Mouse (Mus musculus) R1 (cell line): ENCODE measurements around the gene Atf7.

ENCODE experiments used
- DNase-seq: peaks from one replicate; pipeline ENCODE4 v3.0.0-alpha.2; 2018; ENCODE audit warnings: low read depth, low spot score

Atf7 gene

GRCm38 (mm10) chr15:102620765-102621164, 4.5 kb downstream of the Atf7 start:
- DNase-seq: no peak

- peak; percentile 35 for DNase-seq
Measured at GRCm38 (mm10) chr15:102619486-102619885, 5.8 kb downstream of the Atf7 start.

GRCm38 (mm10) chr15:102617654-102618053, 7.6 kb downstream of the Atf7 start:
- no peak for DNase-seq

- DNase-seq: no peak
Measured at GRCm38 (mm10) chr15:102616174-102616573, 9.1 kb downstream of the Atf7 start.

- DNase-seq: no peak
Measured at GRCm38 (mm10) chr15:102614224-102614623, 11.0 kb downstream of the Atf7 start.

GRCm38 (mm10) chr15:102612966-102613365, 12.3 kb downstream of the Atf7 start:
- peak; percentile 38 for DNase-seq

GRCm38 (mm10) chr15:102608586-102608985, 16.7 kb downstream of the Atf7 start:
- DNase-seq: peak; percentile 66

- no peak for DNase-seq
Measured at GRCm38 (mm10) chr15:102593996-102594656, 31.1 kb downstream of the Atf7 start.

- no peak for DNase-seq
Measured at GRCm38 (mm10) chr15:102592674-102593073, 32.6 kb downstream of the Atf7 start.

GRCm38 (mm10) chr15:102590567-102590966, 34.7 kb downstream of the Atf7 start:
- DNase-seq: no peak

- DNase-seq: peak; percentile 55
Measured at GRCm38 (mm10) chr15:102589826-102590225, 35.4 kb downstream of the Atf7 start.

- DNase-seq: no peak
Measured at GRCm38 (mm10) chr15:102585501-102585900, 39.8 kb downstream of the Atf7 start.

- DNase-seq: no peak
Measured at GRCm38 (mm10) chr15:102583708-102584383, 41.4 kb downstream of the Atf7 start.

- DNase-seq: no peak
Measured at GRCm38 (mm10) chr15:102581205-102581604, 44.1 kb downstream of the Atf7 start.

GRCm38 (mm10) chr15:102578351-102578750, 46.9 kb downstream of the Atf7 start:
- DNase-seq: no peak

GRCm38 (mm10) chr15:102576972-102577371, 48.3 kb downstream of the Atf7 start:
- no peak for DNase-seq

GRCm38 (mm10) chr15:102572081-102572480, 53.2 kb downstream of the Atf7 start:
- DNase-seq: no peak

GRCm38 (mm10) chr15:102567849-102568248, 57.4 kb downstream of the Atf7 start:
- DNase-seq: no peak

- no peak for DNase-seq
Measured at GRCm38 (mm10) chr15:102563681-102564080, 61.6 kb downstream of the Atf7 start.

- no peak for DNase-seq
Measured at GRCm38 (mm10) chr15:102563061-102563460, 62.2 kb downstream of the Atf7 start.

GRCm38 (mm10) chr15:102562491-102562890, 62.8 kb downstream of the Atf7 start:
- DNase-seq: no peak

GRCm38 (mm10) chr15:102557580-102557979, 67.7 kb downstream of the Atf7 start:
- DNase-seq: no peak

GRCm38 (mm10) chr15:102555581-102555980, 69.7 kb downstream of the Atf7 start:
- no peak for DNase-seq
